Mouse (Mus musculus) right cerebral cortex, postnatal 4 days (tissue): ENCODE measurements around the gene Klf15.

Experiments
- DNase-seq: peaks from one replicate; pipeline ENCODE4 v3.0.0-alpha.2; 2022

Gene Klf15

DNA sequence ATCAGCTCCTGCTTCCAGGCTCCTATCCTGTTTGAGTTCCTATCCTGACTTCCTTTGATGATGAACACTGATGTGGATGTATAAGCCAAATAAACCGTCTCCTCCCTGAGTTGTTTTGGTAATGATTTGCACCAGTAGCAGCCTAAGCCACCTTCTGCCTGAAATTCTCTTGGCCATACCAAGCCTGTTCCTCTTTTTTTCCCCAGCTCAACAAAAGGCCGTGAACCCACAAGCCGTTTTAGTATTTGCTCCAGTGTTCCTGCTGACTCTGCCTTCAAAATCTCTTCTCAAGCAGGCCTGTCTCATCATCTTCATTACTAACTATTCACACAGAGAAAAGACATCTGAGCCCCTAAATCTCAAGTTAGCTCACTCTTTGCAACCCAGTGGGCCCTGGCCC, 31.8 kb downstream of the Klf15 start:
- DNase-seq: no peak

GRCm38 (mm10) chr6:90494566-90494965, 32.2 kb downstream of the Klf15 start:
- DNase-seq: no peak

GRCm38 (mm10) chr6:90495282-90495912, 33.0 kb downstream of the Klf15 start:
- peak; percentile 25 for DNase-seq

DNA sequence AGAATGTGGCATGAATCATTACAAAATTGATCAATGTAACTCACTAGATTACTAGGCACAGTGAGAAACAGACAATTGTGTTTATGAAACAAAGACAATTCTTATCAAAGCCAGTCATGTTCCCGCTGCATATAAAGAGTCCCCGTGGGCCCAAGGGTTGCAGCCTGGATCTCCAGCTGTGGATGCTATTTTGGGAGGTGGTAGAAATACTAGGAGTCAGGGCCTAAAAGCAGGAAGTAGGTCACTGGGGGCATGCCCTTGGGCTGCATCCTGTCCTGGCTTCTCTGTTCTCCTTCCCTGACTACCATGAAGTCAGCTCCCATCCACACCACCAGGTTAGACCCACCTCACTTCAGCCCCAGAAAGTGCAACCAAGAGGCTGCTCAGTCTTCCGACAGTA, 33.8 kb downstream of the Klf15 start:
- DNase-seq: no peak

GRCm38 (mm10) chr6:90499509-90499908, 37.1 kb downstream of the Klf15 start:
- no peak for DNase-seq

GRCm38 (mm10) chr6:90501222-90501940, 39.0 kb downstream of the Klf15 start:
- no peak for DNase-seq

- no peak for DNase-seq
Observed at GRCm38 (mm10) chr6:90505906-90506305, 43.5 kb downstream of the Klf15 start.

DNA sequence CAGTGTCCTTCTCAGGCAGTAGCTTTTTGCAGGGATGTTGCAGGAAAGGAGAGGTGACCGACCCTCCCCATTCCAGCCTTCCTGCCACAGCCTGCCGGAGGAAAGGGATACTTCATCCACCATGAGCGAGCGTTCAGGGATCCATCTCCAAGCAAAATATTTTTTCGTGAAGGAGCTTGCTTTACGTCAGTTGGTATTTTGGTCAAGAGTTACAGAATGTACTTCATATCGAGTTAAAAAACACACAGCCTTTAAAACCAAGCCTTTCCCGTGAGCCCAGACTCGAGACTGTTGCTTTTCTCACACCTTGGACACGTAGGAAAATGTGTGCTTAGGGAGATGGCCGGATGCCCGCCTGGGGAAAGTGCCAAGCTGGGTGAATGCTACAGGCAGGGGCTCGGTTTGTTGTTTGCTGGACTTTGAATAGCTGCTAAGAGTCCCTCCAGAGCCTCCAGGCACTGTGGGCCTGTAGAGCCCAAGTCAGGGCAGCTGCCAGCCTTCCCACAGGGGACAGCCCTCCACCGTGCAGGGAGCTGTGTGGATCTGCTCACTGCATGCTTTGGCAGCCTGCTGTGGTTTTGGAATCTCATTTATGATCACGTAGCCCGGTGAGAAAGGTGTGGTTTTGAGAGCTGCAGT, 44.4 kb downstream of the Klf15 start:
- DNase-seq: peak; percentile 87

- no peak for DNase-seq
Observed at GRCm38 (mm10) chr6:90507443-90507842, 45.1 kb downstream of the Klf15 start.

DNA sequence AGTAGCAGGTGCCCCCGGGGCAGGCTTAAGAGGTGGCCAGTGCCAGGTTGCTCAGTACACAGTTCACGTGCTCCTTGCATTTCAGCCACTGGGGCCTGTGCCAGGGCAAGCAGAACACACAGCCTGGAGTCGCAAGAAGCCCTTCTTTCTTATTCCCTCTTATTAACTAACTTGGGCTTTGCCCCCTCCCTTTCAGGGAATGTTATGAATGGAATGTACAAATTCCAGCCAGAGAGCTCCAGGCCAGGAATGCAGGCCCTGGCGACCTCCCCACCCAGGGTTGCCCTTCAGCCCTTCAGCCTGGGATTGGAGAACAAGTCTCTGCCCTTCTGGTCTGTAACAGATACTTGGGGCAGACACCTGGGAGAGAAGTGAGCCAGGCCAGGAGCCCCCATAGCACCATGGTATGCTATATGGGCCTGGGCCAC, 45.8 kb downstream of the Klf15 start:
- DNase-seq: peak; percentile 44

GRCm38 (mm10) chr6:90509085-90509484, 46.7 kb downstream of the Klf15 start:
- peak; percentile 25 for DNase-seq

DNA sequence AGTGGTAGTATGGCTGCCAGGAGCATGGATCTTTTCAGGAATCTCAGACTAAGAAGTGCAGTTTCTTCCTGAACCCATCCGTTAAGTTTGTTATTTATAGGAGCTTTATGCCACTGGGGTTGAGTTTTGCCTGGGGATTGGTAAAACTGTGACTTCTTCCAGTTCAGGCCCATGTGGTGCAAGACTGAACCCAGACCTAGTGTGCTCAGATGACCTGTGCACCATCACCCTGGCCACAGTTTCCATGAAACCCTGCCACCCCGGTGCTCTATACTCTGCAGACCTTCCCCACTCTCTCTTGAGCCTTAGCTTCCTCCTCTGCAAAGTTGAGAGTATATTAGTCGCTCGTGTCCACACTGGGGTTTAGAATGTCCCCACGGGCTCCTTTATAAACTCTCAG, 50.0 kb downstream of the Klf15 start:
- DNase-seq: no peak

- no peak for DNase-seq
Observed at GRCm38 (mm10) chr6:90513074-90513856, 50.9 kb downstream of the Klf15 start.

DNA sequence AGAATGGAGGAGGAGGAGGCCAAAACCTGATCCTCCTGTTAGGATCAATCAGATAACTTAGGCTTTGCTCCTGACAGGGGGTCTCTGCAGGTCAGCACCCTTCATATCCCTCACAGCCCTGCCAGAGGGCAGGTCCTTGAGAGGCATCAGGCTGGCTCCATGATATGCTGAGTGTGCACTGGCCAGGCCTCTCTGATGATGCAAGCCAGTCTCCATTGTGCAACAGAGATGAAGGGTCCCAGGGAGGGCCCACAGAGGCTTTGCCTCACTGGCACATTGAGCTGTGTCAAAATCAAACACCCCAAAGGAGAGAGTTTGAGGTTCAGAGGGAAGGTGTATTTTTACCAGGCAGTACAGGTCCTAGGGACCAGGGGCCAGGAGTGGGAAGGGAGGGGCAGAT, 52.0 kb downstream of the Klf15 start:
- no peak for DNase-seq

DNA sequence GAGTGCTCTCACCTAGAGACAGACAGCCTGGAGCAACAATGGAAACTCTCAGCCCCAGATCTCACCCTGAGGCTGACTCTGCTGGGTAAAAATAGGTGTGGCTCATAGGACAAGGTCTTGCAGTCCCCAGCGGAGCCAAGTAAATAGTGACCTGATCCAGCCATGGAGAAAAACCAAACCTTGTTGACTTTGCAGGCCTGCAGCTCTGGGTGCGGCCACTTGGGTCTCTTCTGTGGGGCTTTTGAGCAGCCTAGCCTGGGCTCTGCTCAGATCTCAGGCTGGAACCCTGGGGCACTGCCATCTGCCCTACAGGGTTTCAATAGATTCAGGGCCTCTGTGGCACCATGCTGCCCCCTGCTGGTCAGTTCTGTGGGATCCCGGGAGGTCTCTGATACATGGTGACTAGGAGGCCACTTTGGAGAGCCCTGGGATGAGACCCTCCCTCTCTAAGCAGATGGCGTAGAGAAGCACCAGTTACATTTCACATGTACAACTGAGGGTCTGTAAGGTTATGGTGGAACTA, 52.6 kb downstream of the Klf15 start:
- DNase-seq: peak; percentile 87

DNA sequence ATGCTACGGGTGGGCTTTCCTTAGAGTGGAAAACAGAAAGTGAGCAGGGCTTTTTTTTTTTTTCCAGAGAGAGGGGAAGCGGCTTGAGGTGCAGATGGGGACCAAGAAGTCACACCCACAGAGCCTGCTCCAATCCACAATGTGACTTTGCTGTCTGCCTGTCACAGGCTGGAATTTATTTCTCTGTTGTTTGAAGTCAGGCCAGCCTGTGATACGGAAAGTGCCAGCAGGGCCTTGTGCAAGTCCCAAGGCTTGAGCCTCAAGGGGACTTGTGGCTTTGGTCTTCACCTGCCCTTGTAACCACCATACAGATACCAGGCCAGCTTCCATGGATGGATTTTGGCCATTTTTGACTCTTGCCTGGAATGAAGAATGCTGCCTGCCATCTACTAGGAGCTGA, 56.5 kb downstream of the Klf15 start:
- DNase-seq: no peak

DNA sequence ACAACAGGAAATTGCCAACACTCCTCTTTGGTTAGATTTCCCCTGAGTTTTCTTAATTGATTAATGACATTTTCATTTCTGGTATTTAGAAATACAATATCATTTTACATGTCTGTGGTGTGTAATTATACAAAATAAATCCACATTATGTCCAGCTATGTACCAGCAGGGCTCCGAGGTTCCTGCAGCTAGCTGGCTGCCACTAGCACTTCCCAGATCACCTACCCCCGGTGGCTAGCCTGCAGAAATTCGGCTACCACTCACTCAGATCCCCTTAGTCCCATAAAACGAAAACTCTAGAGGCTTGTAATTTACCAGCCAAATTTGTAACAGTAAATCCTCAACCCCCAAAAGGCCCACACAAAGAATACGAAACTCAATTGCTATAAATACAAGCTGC, 57.0 kb downstream of the Klf15 start:
- DNase-seq: no peak
